Mouse (Mus musculus) forebrain, embryonic 13.5 days (tissue): ENCODE data around the gene Cstf3. TPM values are rescaled to one million over a fixed set of nuclear protein-coding genes. Genes with fewer than 3 reads are reported as not detected.

Experiments used
- polyA plus RNA-seq: library from polyadenylated mRNA; unstranded; fragments of >200 nt; fragmentation: Nextera tagmentation; extraction: Ambion mirVana; gene quantifications from 2 replicates; pipeline ENCODE4 v1.2.1, GENCODE M21; 2015

Gene Cstf3
- polyA plus RNA-seq, 1 experiment from 2014 or later: 117 TPM

Other genes with a start within 250 kb of the Cstf3 start
- gene D430041D05Rik, start 179.5 kb upstream of the Cstf3 start, polyA plus RNA-seq: 4.6 and 5.4 TPM in 2 replicates
- 4.4 and 4.9 TPM in 2 replicates for gene Hipk3, start 96.1 kb upstream of the Cstf3 start, polyA plus RNA-seq
- gene Tcp11l1, start 121.6 kb downstream of the Cstf3 start, polyA plus RNA-seq: 66.0 and 66.1 TPM in 2 replicates
- gene Pin1rt1, start 125.9 kb downstream of the Cstf3 start, polyA plus RNA-seq: not detected in 2 replicates
- gene Depdc7, start 152.4 kb downstream of the Cstf3 start, polyA plus RNA-seq: 5.1 TPM in 2 replicates
- gene Qser1, start 226.2 kb downstream of the Cstf3 start, polyA plus RNA-seq: 12.6 and 12.7 TPM in 2 replicates